Mouse (Mus musculus): ENCODE measurements around the gene Hlx. TPM values are rescaled to one million over a fixed set of nuclear protein-coding genes. Genes with fewer than 3 reads are reported as not detected.

Hlx gene
- 0.42 TPM for polyA plus RNA-seq (2017; shearing (Covaris generic))

GRCm38 (mm10) chr1:184732556-184733049, at the start of gene Hlx:
TSS of gene Hlx (minus strand) at chr1:184732619.

Other genes with a start within 250 kb of the Hlx start
- gene Marc1, start 78.7 kb upstream of the Hlx start, polyA plus RNA-seq (2017; shearing (Covaris generic)), result not detected
- gene Marc2, start 113.8 kb upstream of the Hlx start, polyA plus RNA-seq (2017; shearing (Covaris generic)), result 221 TPM
- gene C130074G19Rik, start 150.6 kb upstream of the Hlx start, polyA plus RNA-seq (2017; shearing (Covaris generic)), result not detected

Data from effector memory CD4-positive, alpha-beta T cell, adult 5 months (primary cell).